Mouse (Mus musculus) urinary bladder, adult 2 months (tissue): ENCODE measurements around the gene Gm11236. TPM values are rescaled to one million over a fixed set of nuclear protein-coding genes. Genes with fewer than 3 reads are reported as not detected.
"Not testable (repeated sequence)": the region's sequence is repeated elsewhere in the genome, so short reads cannot be mapped to it uniquely, and the experiment has no call there.

Source experiments
- DNase-seq: peaks from one replicate; pipeline ENCODE4 v3.0.0; 2022; ENCODE audit warnings: low spot score
- polyA plus RNA-seq: library from polyadenylated mRNA; depleted of rRNA; stranded (reverse); fragments of >200 nt; gene quantifications from 2 replicates; pipeline ENCODE4 v1.2.3, GENCODE M21; 2012; rRNA removed

The Gm11236 gene
- not detected in 2 replicates for polyA plus RNA-seq

- not testable (repeated sequence) for DNase-seq
Observed at GRCm38 (mm10) chr4:73637821-73638220, at the start of gene Gm11236. Gene Gm11236, plus strand, starts transcription at chr4:73638121.

GRCm38 (mm10) chr4:73599248-73599647 is 38.7 kb upstream of the Gm11236 start:
- DNase-seq, result no peak

GRCm38 (mm10) chr4:73607581-73607980 is 30.3 kb upstream of the Gm11236 start, which contains the start of gene Gm11238:
Gene Gm11238, plus strand, starts transcription at chr4:73607881.
- DNase-seq, result not testable (repeated sequence)

GRCm38 (mm10) chr4:73622684-73623083 is 15.2 kb upstream of the Gm11236 start, which contains the start of gene Gm11237:
Gene Gm11237, plus strand, starts transcription at chr4:73622984.
- DNase-seq, result not testable (repeated sequence)

- not testable (repeated sequence) for DNase-seq
Observed at GRCm38 (mm10) chr4:73661864-73662263, 23.9 kb downstream of the Gm11236 start.

- DNase-seq, result not testable (repeated sequence)
Observed at GRCm38 (mm10) chr4:73668054-73668453, 30.1 kb downstream of the Gm11236 start, which contains the start of gene Gm11239. Gene Gm11239, plus strand, starts transcription at chr4:73668354.

GRCm38 (mm10) chr4:73683216-73683615 is 45.3 kb downstream of the Gm11236 start, which contains the start of gene Gm428:
Gene Gm428, plus strand, starts transcription at chr4:73683516.
- not testable (repeated sequence) for DNase-seq

Other genes with a start within 250 kb of the Gm11236 start
- gene Gm11487, start 233.0 kb upstream of the Gm11236 start, polyA plus RNA-seq, result not detected in 2 replicates
- gene Gm11238, start 30.2 kb upstream of the Gm11236 start, polyA plus RNA-seq, result not detected in 2 replicates
- gene Gm11237, start 15.1 kb upstream of the Gm11236 start, polyA plus RNA-seq, result not detected in 2 replicates
- not detected in 2 replicates for gene Gm11239, start 30.2 kb downstream of the Gm11236 start, polyA plus RNA-seq
- gene Gm428, start 45.4 kb downstream of the Gm11236 start, polyA plus RNA-seq, result not detected in 2 replicates
- gene Rasef, start 152.9 kb downstream of the Gm11236 start, polyA plus RNA-seq, result 8.9 and 10.0 TPM in 2 replicates
- not detected in 2 replicates for gene Gm11758, start 238.1 kb downstream of the Gm11236 start, polyA plus RNA-seq